Mouse (Mus musculus): ENCODE data around the gene Pla2r1. TPM values are rescaled to one million over a fixed set of nuclear protein-coding genes. Genes with fewer than 3 reads are reported as not detected.

Pla2r1 gene
- polyA plus RNA-seq (2017; shearing (Covaris generic)): not detected

DNA sequence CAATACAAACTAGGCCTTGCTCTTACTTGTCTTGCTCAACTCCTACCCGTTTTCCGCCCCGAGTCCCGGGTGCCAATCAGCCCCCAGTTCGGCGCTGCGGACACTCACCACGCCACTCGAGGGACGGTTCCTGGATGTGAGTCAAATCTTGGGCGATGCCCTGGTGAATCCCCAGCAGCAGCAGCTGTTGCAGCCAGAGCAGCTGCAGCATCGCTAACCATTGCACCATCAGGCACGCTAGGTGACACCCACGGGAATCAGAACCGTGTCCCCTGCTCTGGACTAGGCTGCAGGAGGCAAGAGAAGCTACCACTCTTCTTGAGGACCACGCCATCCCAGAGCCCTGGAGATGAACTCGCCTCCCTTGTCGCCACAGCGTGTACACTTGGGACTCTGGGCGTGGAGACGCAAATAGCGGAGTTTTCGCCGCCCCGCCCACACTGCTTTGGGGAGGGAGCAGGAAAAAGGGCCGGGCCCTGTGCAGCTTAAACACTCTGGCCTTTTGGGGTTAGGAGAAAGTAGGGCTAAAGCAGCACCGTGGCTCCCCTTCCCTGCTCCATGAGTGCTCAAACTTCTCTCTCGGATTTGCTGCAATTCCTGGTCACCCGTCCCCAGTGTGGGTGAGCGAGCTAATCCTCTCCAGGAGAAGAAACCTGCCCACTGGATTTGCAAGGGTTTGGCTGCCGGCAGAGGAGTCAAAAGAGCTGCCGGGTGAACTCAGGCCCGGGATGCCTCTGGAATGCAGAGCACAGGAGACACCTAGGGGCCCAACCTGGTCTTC lies at the start of gene Pla2r1:
TSS of gene Pla2r1 (minus strand) at position 407 of the 781 bp plus-strand sequence.

DNA sequence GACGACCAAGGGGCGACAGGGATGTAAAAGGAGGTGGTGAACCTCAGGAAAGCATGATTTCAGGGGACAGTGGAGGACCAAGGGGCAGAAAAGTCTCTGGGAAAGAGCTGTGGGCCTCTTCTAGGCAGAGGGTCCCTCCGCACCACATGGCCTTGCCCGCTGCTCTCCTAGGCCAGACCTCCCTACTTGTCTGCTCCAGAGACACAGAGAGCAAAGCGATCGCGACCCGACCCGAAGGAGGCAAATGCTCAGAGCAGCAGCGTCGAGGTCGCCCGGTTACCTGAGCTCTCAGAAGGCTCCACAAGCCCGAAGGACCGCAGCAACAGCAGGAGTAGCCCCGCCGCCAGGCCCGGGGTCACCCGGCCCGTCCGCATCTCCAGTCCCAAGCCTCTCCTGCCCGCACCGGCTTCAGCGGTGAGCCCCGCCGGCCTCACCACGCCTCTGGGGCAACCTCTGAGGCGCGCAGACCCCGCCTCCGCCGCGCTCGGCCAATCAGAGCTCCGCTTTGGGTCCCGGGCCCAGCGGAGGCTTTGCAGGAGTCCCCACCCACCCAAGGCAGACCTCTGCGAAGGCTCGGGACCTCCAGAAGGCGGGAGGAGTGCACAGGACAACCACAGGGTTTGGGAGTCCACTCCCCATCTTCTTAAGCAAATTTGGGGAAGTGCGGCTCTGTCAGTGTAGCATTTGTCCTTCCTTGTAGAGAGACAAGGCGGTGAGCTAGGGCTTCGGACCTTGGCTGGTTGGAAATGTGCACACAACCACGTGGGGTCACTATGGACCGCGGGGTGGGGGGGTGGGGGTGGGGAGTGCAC lies 170.0 kb downstream of the Pla2r1 start, which contains the start of gene Ly75:
TSS of gene Ly75 (minus strand) at position 446 of the 812 bp plus-strand sequence.

Other genes with a start within 250 kb of the Pla2r1 start
- gene Ly75, start 170.0 kb downstream of the Pla2r1 start, polyA plus RNA-seq (2017; shearing (Covaris generic)): 50.5 TPM
- gene Itgb6, start 169.3 kb upstream of the Pla2r1 start, polyA plus RNA-seq (2017; shearing (Covaris generic)): not detected